Mouse (Mus musculus): ENCODE data around the gene Ccr1. TPM values are rescaled to one million over a fixed set of nuclear protein-coding genes. Genes with fewer than 3 reads are reported as not detected.

Ccr1 gene
- total and polyA plus RNA-seq, 3 experiments, result 1.6 to 4.9 (median 1.6) TPM

- H3K4me3 ChIP-seq (replicated peaks in 1 of 3; ENCODE audit: low read depth in 2 of 3, low read length in 2 of 3, poor library complexity in 1 of 3), result peak overlapping the region; percentile 12 to 55 (median 46)
- H3K36me3 ChIP-seq (replicated peaks in 1 of 2; ENCODE audit: control insufficient read depth in 1 of 2, insufficient read depth in 1 of 2, low read length in 1 of 2), result no peaks in the 10 kb centered on the region
- H3K4me2 ChIP-seq (ENCODE audit: insufficient read depth, low read depth, poor library complexity, severe bottlenecking), result peak overlapping the region; percentile 84
- no peaks in the 10 kb centered on the region for H3K27me3 ChIP-seq (replicated peaks)
- dilution Hi-C loops (cut with MboI; ENCODE audit: extremely low pct_ligation_motif_present, extremely low pct_unique_long_range_greater_than_20kb, low sequenced_read_pairs) (no loop called here), in situ Hi-C loops (cut with MboI; ENCODE audit: low pct_ligation_motif_present, low pct_unique_long_range_greater_than_20kb, low sequenced_read_pairs) (no loop called here)
- H3K79me2 ChIP-seq (replicated peaks; ENCODE audit: control insufficient read depth, extremely low read depth, insufficient read depth, poor library complexity, severe bottlenecking), result no peaks in the 10 kb centered on the region
- no peaks in the 10 kb centered on the region for H3K9me3 ChIP-seq (replicated peaks; ENCODE audit: low read length)
- TF ChIP-seq UBTF (IDR thresholded peaks at IDR 0.05; ENCODE audit: low read depth, low read length) (no peak), SMC3 (IDR thresholded peaks at IDR 0.05; ENCODE audit: low read depth, low read length) (peak; percentile 75), ZMIZ1 (IDR thresholded peaks at IDR 0.05; ENCODE audit: low read depth, low read length) (no peak), CTCF (conservative IDR thresholded peaks at IDR 0.05 in 1 of 2, IDR thresholded peaks at IDR 0.05 in 1 of 2; ENCODE audit: low read depth in 2 of 2, low read length in 2 of 2) (peak; percentile 19 to 73; a peak in 2 of 4 replicates), NELFE (IDR thresholded peaks at IDR 0.05; ENCODE audit: low read depth, low read length) (peak; percentile 59; the same call in 1 of the 2 replicates), MXI1 (IDR thresholded peaks at IDR 0.05; ENCODE audit: low read depth, low read length) (no peak), JUN (IDR thresholded peaks at IDR 0.05; ENCODE audit: insufficient read depth, low read depth, low read length) (no peak; the same call in 1 of the 2 replicates), E2F4 (IDR thresholded peaks at IDR 0.05; ENCODE audit: insufficient replicate concordance, low read depth, low read length) (0 out of 2 replicates have a peak, but pooled peaks have one; percentile 31), MAX (IDR thresholded peaks at IDR 0.05; ENCODE audit: low read length) (peak; percentile 15; the same call in 1 of the 2 replicates), ELF1 (IDR thresholded peaks at IDR 0.05; ENCODE audit: low read depth, low read length) (peak; percentile 77), IRF4 (IDR thresholded peaks at IDR 0.05; ENCODE audit: low read depth, low read length) (peak; percentile 75), GABPA (IDR thresholded peaks at IDR 0.05; ENCODE audit: insufficient replicate concordance, low read depth, low read length) (no peak; the same call in 1 of the 2 replicates), MAFK (IDR thresholded peaks at IDR 0.05; ENCODE audit: insufficient replicate concordance, low read length) (no peak; the same call in 1 of the 2 replicates), BHLHE40 (IDR thresholded peaks at IDR 0.05; ENCODE audit: low read depth, low read length) (no peak), TCF12 (IDR thresholded peaks at IDR 0.05; ENCODE audit: low read depth, low read length) (peak; percentile 22), NRF1 (IDR thresholded peaks at IDR 0.05; ENCODE audit: low read depth, low read length) (no peak), CHD1 (IDR thresholded peaks at IDR 0.05; ENCODE audit: low read depth, low read length) (peak; percentile 75; the same call in 1 of the 2 replicates), MAZ (IDR thresholded peaks at IDR 0.05; ENCODE audit: low read depth, low read length) (no peak), EP300 (IDR thresholded peaks at IDR 0.05; ENCODE audit: low read length) (peak; percentile 30; the same call in 1 of the 2 replicates), RCOR1 (conservative IDR thresholded peaks at IDR 0.05; ENCODE audit: low read depth, low read length) (0 out of 2 replicates have a peak, but pooled peaks have one; percentile 60), ETS1 (conservative IDR thresholded peaks at IDR 0.05; ENCODE audit: low read depth, low read length) (peak; percentile 68), RAD21 (IDR thresholded peaks at IDR 0.05; ENCODE audit: low read depth, low read length) (peak; percentile 78), HCFC1 (IDR thresholded peaks at IDR 0.05; ENCODE audit: low read depth, low read length) (no peak; the same call in none of the 2 replicates), POLR2A (IDR thresholded peaks at IDR 0.05; ENCODE audit: low read depth, low read length) (peak; percentile 55), USF2 (conservative IDR thresholded peaks at IDR 0.05; ENCODE audit: low read depth, low read length) (no peak), CHD2 (IDR thresholded peaks at IDR 0.05; ENCODE audit: low read length) (no peak), TBP (conservative IDR thresholded peaks at IDR 0.05; ENCODE audit: low read depth, low read length) (peak; percentile 70), MYC (IDR thresholded peaks at IDR 0.05; ENCODE audit: low read depth, low read length) (0 out of 2 replicates have a peak, but pooled peaks have one; percentile 50), ZNF384 (IDR thresholded peaks at IDR 0.05; ENCODE audit: low read depth, low read length) (no peak), ZKSCAN1 (IDR thresholded peaks at IDR 0.05; ENCODE audit: borderline replicate concordance, low read depth, low read length) (no peak), MEF2A (IDR thresholded peaks at IDR 0.05; ENCODE audit: borderline replicate concordance, low read depth, low read length) (peak; percentile 75), KAT2A (IDR thresholded peaks at IDR 0.05; ENCODE audit: insufficient replicate concordance, low read length) (0 out of 2 replicates have a peak, but pooled peaks have one; percentile 36), JUND (conservative IDR thresholded peaks at IDR 0.05; ENCODE audit: low read depth, low read length) (no peak), USF1 (IDR thresholded peaks at IDR 0.05; ENCODE audit: low read depth, low read length) (no peak), ZC3H11A (IDR thresholded peaks at IDR 0.05; ENCODE audit: low read depth, low read length) (peak; percentile 47; the same call in 1 of the 2 replicates), SIN3A (IDR thresholded peaks at IDR 0.05; ENCODE audit: low read length) (0 out of 2 replicates have a peak, but pooled peaks have one; percentile 27), POLR2AphosphoS2 (IDR thresholded peaks at IDR 0.05; ENCODE audit: low read depth, low read length) (no peak), PAX5 (IDR thresholded peaks at IDR 0.05; ENCODE audit: low read length) (no peak)
- DNase-seq (ENCODE audit: extremely low read depth), result peak; percentile 91
- H3K9ac ChIP-seq (ENCODE audit: insufficient read depth, low read depth), result peak overlapping the region; percentile 87
- H3K27ac ChIP-seq (ENCODE audit: insufficient read depth, low read depth), result peak overlapping the region; percentile 99
- peaks cover 30 to 52% of the 10 kb centered on the region in 2 experiments for H3K4me1 ChIP-seq (ENCODE audit: control insufficient read depth in 1 of 2, insufficient read depth in 2 of 2)
These were observed 39.7 kb downstream of the Ccr1 start for GRCm38 (mm10) chr9:123928759-123929246.
